Mouse (Mus musculus) heart, adult 18-20 months (tissue): ENCODE data around the gene Idh3a. TPM values are rescaled to one million over a fixed set of nuclear protein-coding genes. Genes with fewer than 3 reads are reported as not detected.

Source experiments
- DNase-seq, 2 experiments: peaks; one replicate each; pipeline ENCODE4 v3.0.0; 2021 to 2022; ENCODE audit warnings: mixed read lengths in 1 of 2
- total RNA-seq, 2 experiments: library from RNA; stranded (reverse); gene quantifications; 2 replicates each; pipeline ENCODE4 v1.2.3; 2021

Idh3a gene
- total RNA-seq, 2 experiments from 2014 or later = 562 to 594 TPM

DNA sequence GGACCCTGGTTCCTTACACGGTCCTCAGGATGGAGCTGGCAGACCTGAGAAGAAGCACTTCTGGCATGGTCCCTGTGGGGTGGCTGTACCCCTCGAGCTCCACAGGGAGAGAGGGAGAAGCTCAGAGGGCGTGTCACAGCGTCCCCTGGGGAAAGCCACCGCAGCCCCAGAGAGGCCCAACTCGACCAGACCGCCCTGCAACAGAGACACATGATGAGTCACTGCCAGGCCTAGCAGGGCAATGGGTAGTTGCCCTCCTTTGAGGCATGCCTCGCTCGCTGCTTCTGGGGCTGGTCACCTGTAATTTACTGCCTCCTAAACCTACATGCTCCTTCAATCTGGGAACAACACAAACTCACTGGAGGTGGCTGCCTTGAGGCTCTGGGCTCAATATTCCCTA is 60.1 kb downstream of the Idh3a start:
- no peak for DNase-seq

GRCm38 (mm10) chr9:54647456-54647855 is 61.3 kb downstream of the Idh3a start:
- no peak for DNase-seq

- DNase-seq = no peak
Observed at GRCm38 (mm10) chr9:54649360-54649759, 63.2 kb downstream of the Idh3a start.

- no peak for DNase-seq
Observed at GRCm38 (mm10) chr9:54652778-54653177, 66.6 kb downstream of the Idh3a start.

Other genes with a start within 250 kb of the Idh3a start
- 10 to 100 TPM; 28.4 to 28.6 TPM for gene Dmxl2, start 84.7 kb upstream of the Idh3a start, total RNA-seq
- under 1 TPM in 1 of 2 experiments, not detected in 1; 0.15 TPM for gene Sh2d7, start 47.4 kb upstream of the Idh3a start, total RNA-seq
- 1 to 10 TPM; 1.5 to 8.6 TPM for gene Cib2, start 26.1 kb upstream of the Idh3a start, total RNA-seq
- under 1 TPM; 0.35 to 0.36 TPM for gene Acsbg1, start 75.5 kb downstream of the Idh3a start, total RNA-seq
- gene Dnaja4, start 112.5 kb downstream of the Idh3a start, total RNA-seq = 10 to 100 TPM; 82.3 to 91.1 TPM
- 10 to 100 TPM; 28.9 to 37.4 TPM for gene Wdr61, start 148.2 kb downstream of the Idh3a start, total RNA-seq
- gene Crabp1, start 178.4 kb downstream of the Idh3a start, total RNA-seq = not detected